Mouse (Mus musculus): ENCODE results near the gene Frmd6. TPM values are rescaled to one million over a fixed set of nuclear protein-coding genes. Genes with fewer than 3 reads are reported as not detected.

Frmd6 gene
- 22.0 and 31.8 TPM in 2 replicates for total RNA-seq (2017)

DNA sequence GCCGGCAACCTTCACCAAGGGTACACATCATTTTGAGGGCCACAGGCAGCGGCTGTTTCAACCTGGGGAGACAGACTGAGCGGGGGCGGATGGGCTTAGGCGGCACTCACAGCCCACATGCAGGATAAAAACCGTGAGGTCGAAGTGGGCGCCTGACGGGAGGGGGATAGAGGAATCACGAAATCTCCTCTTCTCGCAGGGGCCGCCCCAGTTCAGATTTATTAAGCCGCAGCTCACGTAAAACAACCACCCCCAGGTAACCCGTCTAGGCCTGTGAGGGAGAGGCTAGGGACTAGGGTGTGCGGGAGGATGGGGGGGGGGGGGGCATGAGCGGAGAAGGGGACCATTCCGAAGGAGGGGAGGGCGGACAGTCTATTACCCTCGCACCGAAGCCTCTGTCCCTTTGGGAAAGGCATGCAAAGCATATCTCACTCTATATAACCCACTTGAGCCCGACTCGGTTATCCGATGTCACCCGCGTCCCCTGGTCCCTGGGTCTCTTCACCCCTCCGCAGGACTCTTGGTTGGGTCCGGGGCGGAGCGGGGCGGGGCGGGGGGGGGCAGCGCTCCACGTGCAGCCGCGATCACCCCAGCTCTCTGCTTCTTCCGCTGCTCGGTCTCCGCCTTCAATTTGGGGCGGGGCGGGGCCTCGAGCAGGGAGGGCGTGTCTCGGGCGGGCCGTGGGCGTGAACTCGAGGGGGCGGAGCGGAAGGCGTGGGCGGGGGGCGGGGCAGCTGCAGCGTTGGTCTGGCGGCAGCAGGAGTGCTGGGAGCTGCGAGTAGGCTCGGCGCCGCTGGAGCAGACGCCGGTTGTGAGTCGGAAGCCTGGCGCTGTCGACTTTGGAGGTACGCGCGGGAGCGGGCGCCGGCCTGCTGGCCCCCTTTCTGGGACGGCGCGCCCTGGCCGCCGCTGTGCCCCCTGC lies at the start of gene Frmd6:
TSS of gene Frmd6 (plus strand) at position 786 of the 922 bp plus-strand sequence.
- peak; percentile 84 to 89 for ATAC-seq (replicated peaks in 1 of 2; ENCODE audit: insufficient read depth in 1 of 2, low FRiP score in 2 of 2, low TSS enrichment in 1 of 2, low read depth in 1 of 2, poor library complexity in 2 of 2, severe bottlenecking in 2 of 2)

DNA sequence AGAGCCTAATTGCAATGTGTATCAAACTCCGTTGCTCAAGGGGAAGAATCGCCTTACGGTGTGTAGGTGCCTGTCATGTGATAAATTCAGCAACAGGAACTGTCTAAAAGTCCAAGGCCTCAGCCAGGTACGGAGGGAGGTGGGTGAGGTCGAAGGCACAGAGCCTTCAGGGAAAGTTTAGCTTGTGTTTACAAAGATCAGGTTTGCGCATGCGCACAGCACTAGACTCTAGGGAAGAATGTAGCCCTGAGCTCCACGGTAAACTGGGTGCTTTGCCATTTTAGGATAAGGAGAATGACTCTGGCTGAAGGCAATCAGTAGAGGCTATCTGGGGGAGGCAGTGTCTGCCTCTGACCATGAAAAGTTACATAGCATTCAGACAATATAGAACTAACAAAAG lies 49.7 kb upstream of the Frmd6 start:
- ATAC-seq (replicated peaks in 1 of 2; ENCODE audit: insufficient read depth in 1 of 2, low FRiP score in 2 of 2, low TSS enrichment in 1 of 2, low read depth in 1 of 2, poor library complexity in 2 of 2, severe bottlenecking in 2 of 2), result no peak

DNA sequence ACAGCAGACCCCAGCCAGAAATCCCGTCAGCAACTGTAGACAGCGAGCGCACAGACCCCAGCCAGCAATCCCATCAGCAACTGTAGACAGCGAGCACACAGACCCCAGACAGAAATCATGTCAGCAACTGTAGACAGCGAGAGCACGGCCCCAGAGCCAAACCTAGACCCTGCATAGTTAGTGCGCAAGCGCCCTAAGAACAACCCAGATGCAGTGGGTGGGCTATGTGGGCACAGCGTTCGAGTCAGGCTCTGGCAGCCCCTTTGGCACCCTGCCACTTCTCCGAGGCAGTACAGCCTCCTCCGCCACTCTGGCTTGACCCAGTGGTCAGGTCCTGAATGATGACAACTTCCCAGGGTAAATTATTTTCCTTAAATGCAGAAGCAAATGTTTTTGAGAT lies 48.6 kb upstream of the Frmd6 start:
- no peak for ATAC-seq (replicated peaks in 1 of 2; ENCODE audit: insufficient read depth in 1 of 2, low FRiP score in 2 of 2, low TSS enrichment in 1 of 2, low read depth in 1 of 2, poor library complexity in 2 of 2, severe bottlenecking in 2 of 2)

DNA sequence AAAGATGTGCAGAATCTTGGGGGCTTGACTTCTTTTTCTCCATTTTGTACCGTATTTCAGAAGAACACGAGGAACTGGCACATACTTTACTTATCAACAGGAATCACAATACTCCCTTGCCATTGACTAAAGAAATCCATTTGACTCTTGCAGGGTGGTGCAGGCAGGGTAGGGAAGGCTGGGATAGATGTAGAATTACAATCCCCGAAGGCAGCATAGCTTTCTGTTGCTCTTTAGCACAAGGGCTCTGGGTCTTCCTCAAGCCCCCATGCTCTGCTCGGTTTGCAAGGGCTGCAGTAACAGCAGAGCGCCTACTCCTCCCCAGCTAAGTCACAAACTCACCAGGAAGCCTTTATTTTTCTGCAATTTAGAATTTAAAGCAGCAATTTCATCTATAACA lies 47.8 kb upstream of the Frmd6 start:
- no peak for ATAC-seq (replicated peaks in 1 of 2; ENCODE audit: insufficient read depth in 1 of 2, low FRiP score in 2 of 2, low TSS enrichment in 1 of 2, low read depth in 1 of 2, poor library complexity in 2 of 2, severe bottlenecking in 2 of 2)

DNA sequence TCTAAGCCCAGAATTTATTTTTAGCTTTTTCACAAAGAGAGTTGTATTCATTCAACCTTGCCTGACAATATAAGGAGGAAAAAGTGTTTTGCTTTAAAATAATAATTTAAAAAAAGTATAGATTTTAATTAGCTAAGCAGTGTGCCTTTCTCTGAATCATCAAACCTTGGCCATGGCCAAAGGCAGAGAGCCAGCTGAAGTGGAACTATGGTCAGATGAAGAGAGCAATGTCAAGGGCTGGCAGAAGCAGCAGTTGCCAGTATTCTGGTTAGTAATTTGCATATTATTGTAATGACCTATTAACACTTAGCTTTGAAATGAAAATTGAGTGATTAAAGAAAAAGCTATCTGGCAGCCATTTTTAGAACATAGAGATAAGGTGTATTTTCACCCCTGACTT lies 47.4 kb upstream of the Frmd6 start:
- ATAC-seq (replicated peaks in 1 of 2; ENCODE audit: insufficient read depth in 1 of 2, low FRiP score in 2 of 2, low TSS enrichment in 1 of 2, low read depth in 1 of 2, poor library complexity in 2 of 2, severe bottlenecking in 2 of 2), result no peak

DNA sequence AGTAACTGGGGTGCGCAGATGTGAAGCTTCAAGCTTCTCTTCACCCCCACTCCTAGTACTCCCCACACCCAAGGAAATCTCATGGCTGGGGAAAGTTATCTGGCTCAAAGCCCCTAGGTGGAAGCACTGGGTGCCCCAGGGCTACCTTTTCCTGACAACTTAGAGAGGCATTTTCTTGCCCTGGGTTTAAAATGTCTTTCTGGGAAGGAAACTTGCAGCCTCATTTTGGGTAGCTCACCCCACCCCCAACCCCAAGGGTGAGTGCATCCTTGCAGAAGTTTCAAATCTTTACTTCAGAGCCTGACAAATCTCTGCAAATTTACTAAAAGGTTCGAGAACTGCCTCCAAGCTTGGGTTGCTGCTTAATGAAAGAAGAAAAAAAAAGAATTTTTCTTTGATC lies 47.0 kb upstream of the Frmd6 start:
- ATAC-seq (replicated peaks in 1 of 2; ENCODE audit: insufficient read depth in 1 of 2, low FRiP score in 2 of 2, low TSS enrichment in 1 of 2, low read depth in 1 of 2, poor library complexity in 2 of 2, severe bottlenecking in 2 of 2), result no peak

DNA sequence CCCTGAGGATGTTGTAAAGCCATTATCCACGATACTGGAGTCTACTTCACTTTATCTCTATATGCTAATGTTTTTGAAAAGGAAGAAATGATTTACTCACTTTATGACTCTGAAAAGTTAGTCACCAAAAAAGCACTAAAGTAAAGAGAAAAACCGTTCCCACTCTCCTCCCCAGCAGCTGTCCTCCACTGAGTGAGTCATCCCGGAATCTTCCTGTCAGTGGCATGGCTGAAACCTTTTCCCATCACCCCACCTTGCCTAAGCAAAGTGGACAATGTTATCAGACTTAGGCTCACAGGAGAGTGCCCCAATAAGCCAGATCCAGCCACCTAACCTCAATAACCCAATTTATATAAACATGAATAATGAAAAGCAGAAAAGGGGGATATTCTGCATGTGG lies 46.6 kb upstream of the Frmd6 start:
- no peak for ATAC-seq (replicated peaks in 1 of 2; ENCODE audit: insufficient read depth in 1 of 2, low FRiP score in 2 of 2, low TSS enrichment in 1 of 2, low read depth in 1 of 2, poor library complexity in 2 of 2, severe bottlenecking in 2 of 2)

DNA sequence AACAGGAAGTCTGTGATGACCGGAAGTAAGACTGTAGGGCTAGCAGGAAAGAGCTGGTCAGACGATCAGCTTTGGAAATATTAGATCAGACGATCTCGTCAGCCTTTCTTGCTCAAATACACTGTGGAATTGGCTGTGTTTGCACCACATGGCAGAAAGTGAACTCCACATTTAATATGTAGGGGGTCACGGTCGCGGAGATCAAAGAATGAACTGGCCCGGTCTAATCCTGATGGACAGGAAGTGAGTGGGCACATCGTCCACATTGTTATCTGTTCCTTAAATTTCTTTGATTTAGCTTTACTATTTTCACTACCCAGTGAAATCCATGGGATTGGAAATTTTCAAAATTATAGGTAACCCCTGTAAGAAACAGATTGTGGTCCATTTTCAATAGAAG lies 42.3 kb upstream of the Frmd6 start:
- ATAC-seq (replicated peaks in 1 of 2; ENCODE audit: insufficient read depth in 1 of 2, low FRiP score in 2 of 2, low TSS enrichment in 1 of 2, low read depth in 1 of 2, poor library complexity in 2 of 2, severe bottlenecking in 2 of 2), result no peak

DNA sequence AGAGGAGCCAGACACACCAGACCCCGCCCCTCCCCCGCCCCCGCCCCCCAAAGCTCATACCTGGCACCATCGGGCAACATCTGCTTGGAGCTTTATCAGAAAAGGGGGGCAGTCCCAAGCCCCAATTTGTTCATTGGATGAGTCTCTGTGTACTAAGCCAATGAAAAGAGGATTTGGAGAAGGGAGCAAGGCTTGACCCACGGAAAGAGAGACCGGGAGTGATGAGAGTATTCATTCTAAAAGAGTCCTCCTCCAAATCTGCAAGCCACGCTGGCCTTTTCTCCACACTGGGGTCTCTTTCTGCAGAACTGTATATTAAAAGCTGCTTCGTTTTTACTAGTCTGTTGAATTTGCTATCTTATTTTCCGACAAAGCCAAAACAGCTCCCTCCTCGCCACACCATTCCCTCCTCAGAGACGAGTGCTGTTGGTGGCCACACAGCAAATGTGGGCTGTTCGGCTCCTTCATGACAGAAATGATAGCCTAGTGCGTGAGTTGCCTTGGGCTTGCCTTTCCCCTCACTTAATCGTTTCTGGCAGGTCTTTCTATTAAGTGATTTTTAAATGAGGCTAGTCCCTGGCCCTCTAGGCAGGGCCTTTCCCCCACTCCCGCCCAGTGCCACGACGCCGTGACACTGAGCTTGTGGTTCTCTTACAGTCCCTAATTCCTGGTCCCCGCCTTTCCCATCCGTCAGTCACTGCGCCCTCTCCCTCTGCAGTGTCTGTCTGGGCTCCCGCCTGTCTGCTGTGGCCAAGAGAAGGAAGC lies 41.7 kb upstream of the Frmd6 start:
- no peak for ATAC-seq (replicated peaks in 1 of 2; ENCODE audit: insufficient read depth in 1 of 2, low FRiP score in 2 of 2, low TSS enrichment in 1 of 2, low read depth in 1 of 2, poor library complexity in 2 of 2, severe bottlenecking in 2 of 2)

DNA sequence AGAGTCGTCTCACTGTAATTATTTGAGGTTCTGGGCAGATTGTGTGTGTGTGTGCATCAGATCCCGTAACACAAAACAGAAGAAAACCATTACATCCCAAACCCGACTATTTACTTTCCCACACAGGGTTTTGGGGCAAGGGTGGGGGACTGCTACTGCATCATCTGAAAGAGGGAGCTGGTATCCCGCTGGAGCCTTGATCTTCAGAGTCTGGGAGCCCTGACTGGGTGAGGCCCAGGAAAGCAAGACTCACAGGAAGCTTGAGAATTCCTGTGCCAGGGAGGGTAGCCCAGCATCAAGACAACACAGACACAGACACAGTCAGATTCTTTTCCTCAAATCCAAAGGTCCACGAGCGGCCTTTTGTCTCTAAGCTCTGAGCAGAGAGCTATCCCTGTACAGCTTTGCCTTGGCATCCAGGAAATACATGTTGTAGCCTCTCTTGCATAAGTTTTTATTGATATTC lies 41.0 kb upstream of the Frmd6 start:
- no peak for ATAC-seq (replicated peaks in 1 of 2; ENCODE audit: insufficient read depth in 1 of 2, low FRiP score in 2 of 2, low TSS enrichment in 1 of 2, low read depth in 1 of 2, poor library complexity in 2 of 2, severe bottlenecking in 2 of 2)

DNA sequence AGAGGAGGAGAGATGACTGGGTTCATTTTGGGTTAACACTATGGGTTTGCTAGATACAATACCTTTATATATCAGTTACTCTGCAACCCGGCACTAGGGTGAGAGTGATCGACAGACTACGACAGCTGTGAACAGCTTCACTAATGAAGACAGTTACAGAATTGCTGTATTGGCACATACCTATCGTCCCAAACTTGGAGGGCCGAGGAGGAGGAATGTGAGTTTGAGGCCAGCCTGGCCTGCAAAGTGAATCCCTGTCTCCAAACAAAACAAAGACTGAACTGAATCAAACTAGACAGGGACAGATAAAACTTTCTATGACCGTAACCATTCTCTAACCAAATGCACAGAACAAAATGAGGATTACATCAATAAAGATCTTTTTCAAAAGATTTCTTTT lies 36.0 kb upstream of the Frmd6 start:
- no peak for ATAC-seq (replicated peaks in 1 of 2; ENCODE audit: insufficient read depth in 1 of 2, low FRiP score in 2 of 2, low TSS enrichment in 1 of 2, low read depth in 1 of 2, poor library complexity in 2 of 2, severe bottlenecking in 2 of 2)

DNA sequence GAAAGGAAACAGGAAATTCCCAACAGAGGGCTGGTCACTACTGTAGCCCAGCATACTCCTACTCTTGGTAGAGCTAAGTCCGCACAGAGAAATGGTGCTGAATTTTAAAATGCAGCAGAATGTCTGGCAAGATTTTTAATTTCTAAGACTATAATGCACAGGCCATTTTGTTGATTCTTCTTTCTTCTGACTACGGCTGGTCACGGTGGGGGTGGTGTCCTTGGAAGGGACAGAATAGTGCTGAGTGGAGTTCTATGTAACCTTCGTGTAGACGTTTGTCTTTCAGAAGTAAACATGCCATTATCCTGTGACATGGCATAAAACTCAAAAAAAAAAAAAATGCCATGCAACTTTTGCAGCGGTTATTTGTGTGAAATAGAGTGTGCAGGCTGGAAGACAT lies 32.0 kb upstream of the Frmd6 start:
- no peak for ATAC-seq (replicated peaks in 1 of 2; ENCODE audit: insufficient read depth in 1 of 2, low FRiP score in 2 of 2, low TSS enrichment in 1 of 2, low read depth in 1 of 2, poor library complexity in 2 of 2, severe bottlenecking in 2 of 2)

DNA sequence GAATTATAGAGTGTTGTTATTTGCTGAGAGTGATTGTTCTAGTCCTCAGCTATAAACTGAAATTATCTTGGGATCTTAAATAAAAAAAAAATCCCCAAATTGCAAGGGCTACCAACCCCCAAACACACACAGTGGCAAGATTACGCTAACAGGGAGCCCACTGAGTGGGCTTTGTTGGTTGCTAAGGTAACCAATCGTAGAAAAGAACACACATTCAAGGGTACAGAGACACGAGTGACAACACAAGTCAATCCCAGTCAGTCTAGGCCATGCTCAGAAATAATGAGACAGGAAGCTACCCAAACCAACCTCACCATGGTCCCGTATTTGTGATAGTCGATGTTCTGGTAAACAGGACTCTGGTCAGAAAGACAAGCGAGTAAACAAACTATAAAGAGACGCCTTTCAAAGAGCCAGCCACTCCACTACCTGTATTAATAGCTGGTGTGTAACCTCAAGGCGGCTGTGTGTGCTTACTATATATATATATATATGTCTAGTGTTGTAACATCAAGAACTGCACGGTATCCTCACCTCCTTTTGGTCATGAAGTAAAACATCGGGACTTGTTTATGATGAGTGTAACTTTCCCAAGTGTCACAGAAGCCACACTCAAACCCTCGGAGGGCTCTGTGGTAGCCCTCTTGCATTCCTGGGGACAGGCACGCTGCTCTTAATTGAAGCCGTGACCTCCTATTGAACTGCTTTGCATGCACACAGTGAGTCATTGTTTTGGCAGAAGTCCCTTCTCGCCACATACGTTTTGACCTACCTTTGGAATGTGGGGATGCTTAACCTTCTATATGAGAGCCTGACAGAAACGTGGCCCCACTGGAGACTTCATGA lies 30.5 kb upstream of the Frmd6 start:
- ATAC-seq (replicated peaks in 1 of 2; ENCODE audit: insufficient read depth in 1 of 2, low FRiP score in 2 of 2, low TSS enrichment in 1 of 2, low read depth in 1 of 2, poor library complexity in 2 of 2, severe bottlenecking in 2 of 2), result no peak

DNA sequence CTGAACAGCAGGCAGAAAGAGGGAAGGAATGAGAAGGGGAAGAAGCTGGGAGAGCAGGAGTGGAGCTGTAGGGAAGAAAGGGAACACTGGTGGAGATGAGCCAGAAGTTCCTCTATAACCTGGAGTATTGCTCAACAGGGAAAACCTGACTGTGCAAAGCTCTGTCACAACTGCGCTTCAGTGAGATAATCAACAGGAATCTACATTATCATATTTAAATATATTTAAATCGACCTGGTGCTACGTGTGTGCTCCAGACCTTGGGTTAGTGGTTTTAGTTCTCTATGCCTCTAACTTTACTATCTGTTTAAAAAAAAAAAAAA lies 30.0 kb upstream of the Frmd6 start:
- ATAC-seq (replicated peaks in 1 of 2; ENCODE audit: insufficient read depth in 1 of 2, low FRiP score in 2 of 2, low TSS enrichment in 1 of 2, low read depth in 1 of 2, poor library complexity in 2 of 2, severe bottlenecking in 2 of 2), result no peak

DNA sequence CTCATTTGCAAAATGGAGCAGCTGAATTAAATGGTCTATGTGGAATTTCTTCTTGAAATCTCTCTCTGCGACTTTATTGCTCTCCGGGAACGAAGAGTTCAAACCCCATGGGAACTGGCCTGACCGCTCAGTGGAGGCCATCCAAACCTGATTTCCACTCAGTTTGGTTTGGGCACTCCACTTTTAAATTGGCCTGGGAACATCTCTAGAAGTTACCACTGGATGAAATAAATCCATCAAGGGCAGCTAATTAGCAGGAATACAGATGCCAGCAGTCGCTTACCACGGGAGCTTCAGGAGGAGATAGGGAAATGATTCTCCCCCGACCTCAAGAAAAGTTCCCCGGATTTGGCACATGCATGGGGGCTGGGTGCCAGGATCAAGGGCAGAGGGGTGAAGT lies 26.8 kb upstream of the Frmd6 start:
- no peak for ATAC-seq (replicated peaks in 1 of 2; ENCODE audit: insufficient read depth in 1 of 2, low FRiP score in 2 of 2, low TSS enrichment in 1 of 2, low read depth in 1 of 2, poor library complexity in 2 of 2, severe bottlenecking in 2 of 2)

DNA sequence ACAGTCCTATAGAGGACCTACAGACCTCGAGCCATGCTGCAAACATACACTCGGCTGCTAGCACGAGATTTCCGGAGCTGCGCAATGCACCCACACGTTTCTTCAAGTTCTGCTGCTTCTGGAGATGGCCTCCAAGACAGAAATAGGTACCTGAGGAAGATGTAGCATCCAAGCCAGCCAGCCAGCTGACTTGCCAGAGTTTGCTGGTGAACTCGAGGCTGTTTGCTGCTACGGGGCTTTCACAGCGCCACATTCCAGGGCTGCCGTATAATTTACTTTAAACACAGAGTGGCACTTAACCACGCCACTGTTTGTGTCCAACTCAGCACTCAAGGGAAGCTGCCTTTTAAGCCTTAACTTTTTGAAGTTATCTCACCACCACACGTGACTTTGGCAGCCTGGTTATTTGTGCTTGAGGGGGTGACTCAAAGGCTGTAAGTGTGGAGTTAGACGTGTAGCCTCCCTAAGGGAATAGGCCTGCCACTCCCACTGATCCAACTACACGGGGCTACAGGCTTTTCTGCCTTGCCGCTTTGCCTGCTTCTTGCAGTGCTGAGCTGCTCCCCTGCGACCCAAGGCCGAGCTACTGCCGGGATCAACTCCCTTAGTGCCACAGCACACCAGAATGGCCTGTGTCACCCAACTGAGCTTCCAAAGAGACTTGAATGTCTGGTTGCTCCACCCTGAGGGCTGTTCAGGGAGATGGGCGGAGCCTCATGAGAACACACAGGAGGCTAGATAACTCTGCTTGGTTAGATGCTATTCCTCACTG lies 25.9 kb upstream of the Frmd6 start:
- no peak for ATAC-seq (replicated peaks in 1 of 2; ENCODE audit: insufficient read depth in 1 of 2, low FRiP score in 2 of 2, low TSS enrichment in 1 of 2, low read depth in 1 of 2, poor library complexity in 2 of 2, severe bottlenecking in 2 of 2)

DNA sequence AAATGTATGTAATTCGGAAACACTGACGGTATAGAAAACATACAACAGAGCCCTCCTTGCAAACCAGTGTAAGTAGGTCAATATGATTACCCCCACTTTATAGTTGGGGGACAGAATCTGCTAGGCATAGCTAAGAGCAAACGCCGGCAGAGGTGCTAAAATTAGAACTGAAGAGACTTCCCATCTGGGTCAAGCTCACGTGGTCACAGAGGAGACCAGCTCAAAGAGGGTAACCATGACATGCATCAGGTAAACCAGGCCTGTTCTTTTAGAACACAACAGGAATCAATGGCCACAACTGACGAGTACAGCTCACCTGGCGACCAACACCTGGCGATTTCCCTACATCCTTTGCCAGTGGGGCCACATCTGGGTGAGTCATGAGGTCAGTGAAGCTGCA lies 25.2 kb upstream of the Frmd6 start:
- ATAC-seq (replicated peaks in 1 of 2; ENCODE audit: insufficient read depth in 1 of 2, low FRiP score in 2 of 2, low TSS enrichment in 1 of 2, low read depth in 1 of 2, poor library complexity in 2 of 2, severe bottlenecking in 2 of 2), result no peak
